Mouse (Mus musculus): ENCODE results near the gene Iqgap2. TPM values are rescaled to one million over a fixed set of nuclear protein-coding genes. Genes with fewer than 3 reads are reported as not detected.

The Iqgap2 gene
- polyA plus RNA-seq, 1 experiment = 7.4 TPM

DNA sequence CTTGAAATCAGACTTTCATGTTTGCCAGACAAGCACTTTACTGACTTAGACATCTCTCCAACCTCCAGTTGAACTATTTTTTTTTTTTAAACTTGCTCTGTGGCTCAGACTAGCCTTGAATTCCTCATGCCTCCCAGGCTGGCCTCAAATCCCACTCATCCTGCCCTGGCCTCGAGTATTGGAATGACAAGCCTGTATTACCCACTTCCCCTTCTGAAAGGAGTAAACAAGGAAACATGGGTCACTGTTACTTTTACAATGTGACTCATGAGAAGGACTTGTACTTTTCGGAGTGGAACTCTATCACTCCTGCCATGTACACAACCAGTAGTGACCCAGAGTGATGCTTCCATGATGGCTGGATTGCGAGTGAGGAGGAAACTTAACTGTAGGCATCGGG lies 3.6 kb downstream of the Iqgap2 start:
- H3K27ac ChIP-seq (ENCODE audit: insufficient read depth, low read length) = no peak overlapping the region

DNA sequence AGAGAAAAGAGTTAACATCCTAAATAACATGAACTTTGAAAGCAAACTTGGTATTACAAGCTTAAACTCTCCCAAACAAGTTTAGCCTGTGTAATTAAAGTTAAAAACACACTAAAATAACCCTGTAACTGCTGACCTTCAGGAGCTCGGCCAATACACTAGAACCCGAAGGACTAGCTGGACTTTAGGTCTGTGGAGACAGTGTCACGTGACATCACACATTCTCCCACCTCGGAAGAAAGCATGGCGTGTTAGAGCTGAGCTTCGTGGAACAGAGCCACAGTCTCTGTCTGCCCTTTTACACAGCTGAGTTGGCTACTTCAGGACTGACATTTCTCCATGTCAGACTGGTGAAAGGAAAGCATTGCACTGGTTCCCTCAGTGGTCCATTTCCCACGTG lies 4.3 kb downstream of the Iqgap2 start:
- Histone ChIP-seq H3K4me3 (ENCODE audit: insufficient read depth, low read length) (no peak overlapping the region), H3K27ac (ENCODE audit: insufficient read depth, low read length) (no peak overlapping the region), H3K4me1 (ENCODE audit: control insufficient read depth, insufficient read depth, low read length) (no peaks in the 10 kb centered on the region)
- TF ChIP-seq CTCF (IDR thresholded peaks at IDR 0.05; ENCODE audit: borderline replicate concordance, insufficient read depth, low read length) (no peak), POLR2A (IDR thresholded peaks at IDR 0.05; ENCODE audit: low read depth, low read length) (no peak)

More for the DNA sequence above, 3.6 kb downstream of the Iqgap2 start:
- Histone ChIP-seq H3K4me1 (ENCODE audit: control insufficient read depth, insufficient read depth, low read length) (no peaks in the 10 kb centered on the region), H3K4me3 (ENCODE audit: insufficient read depth, low read length) (no peak overlapping the region)
- no peak for TF ChIP-seq POLR2A (IDR thresholded peaks at IDR 0.05; ENCODE audit: low read depth, low read length)
- no peak for TF ChIP-seq CTCF (IDR thresholded peaks at IDR 0.05; ENCODE audit: borderline replicate concordance, insufficient read depth, low read length)

DNA sequence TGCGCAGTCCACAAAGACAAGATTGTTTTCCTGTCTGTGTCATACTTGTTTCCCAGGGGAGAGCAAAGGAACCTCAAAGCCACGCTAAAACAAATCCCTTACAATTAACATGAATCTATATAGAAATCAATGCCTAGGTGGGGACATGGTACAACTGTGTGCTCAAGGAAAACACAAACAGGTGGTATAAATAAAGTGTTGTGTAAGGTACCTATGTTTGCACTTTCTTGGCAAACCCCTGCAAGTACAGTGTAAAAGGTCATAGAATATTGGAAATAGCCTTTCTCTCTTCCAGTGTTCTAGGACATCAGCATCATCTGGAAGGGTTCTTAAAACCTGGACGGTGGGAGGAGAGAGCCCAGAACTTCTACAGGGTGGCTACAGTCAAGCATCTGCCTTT lies 7.3 kb downstream of the Iqgap2 start:
- TF ChIP-seq CTCF (IDR thresholded peaks at IDR 0.05; ENCODE audit: borderline replicate concordance, insufficient read depth, low read length) = no peak
- TF ChIP-seq POLR2A (IDR thresholded peaks at IDR 0.05; ENCODE audit: low read depth, low read length) = no peak
- Histone ChIP-seq H3K27ac (ENCODE audit: insufficient read depth, low read length) (no peak overlapping the region), H3K4me1 (ENCODE audit: control insufficient read depth, insufficient read depth, low read length) (no peaks in the 10 kb centered on the region), H3K4me3 (ENCODE audit: insufficient read depth, low read length) (no peak overlapping the region)

DNA sequence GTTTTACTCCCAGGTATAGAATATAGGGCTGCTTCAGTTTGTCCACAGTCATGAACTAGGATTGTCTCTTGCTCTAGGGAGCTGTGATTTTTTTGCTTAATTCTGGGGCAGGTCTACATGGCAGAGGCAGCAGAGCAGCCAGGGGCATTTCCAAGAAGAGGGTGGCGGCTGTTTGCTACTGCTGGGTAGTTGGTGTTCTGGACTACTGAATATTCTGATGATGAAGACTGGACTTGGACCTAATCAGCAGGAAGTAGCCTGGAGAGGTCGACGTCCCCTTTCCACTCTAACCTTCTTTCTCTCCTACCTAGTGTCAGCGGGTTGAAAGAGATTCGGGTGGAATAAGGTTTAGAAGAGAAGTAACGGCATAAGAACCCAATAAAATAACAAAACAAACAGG lies 9.7 kb downstream of the Iqgap2 start:
- no peak for TF ChIP-seq POLR2A (IDR thresholded peaks at IDR 0.05; ENCODE audit: low read depth, low read length)
- no peak for TF ChIP-seq CTCF (IDR thresholded peaks at IDR 0.05; ENCODE audit: borderline replicate concordance, insufficient read depth, low read length)
- H3K27ac ChIP-seq (ENCODE audit: insufficient read depth, low read length) = no peak overlapping the region
- H3K4me1 ChIP-seq (ENCODE audit: control insufficient read depth, insufficient read depth, low read length) = no peaks in the 10 kb centered on the region
- no peak overlapping the region for H3K4me3 ChIP-seq (ENCODE audit: insufficient read depth, low read length)

DNA sequence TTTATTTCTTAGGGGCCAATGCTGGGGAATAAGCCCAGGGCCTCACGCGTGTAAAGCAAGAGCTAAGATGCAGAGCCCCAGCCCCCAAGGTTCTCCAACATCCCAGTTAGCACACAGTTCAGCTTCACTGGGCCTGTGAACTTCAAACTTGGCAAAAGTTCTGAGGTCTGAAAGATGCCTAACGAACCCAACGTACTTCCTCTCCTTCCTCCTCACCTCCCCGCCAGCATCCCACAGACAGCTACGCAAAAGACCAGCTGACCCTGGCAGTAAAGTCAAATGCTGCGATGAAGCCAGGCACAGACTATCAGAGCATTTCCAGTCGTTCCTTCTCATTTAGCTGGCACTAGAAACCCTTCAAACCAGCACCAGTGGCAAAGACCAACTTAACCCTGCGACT lies 10.3 kb downstream of the Iqgap2 start:
- H3K27ac ChIP-seq (ENCODE audit: insufficient read depth, low read length) = no peak overlapping the region
- H3K4me3 ChIP-seq (ENCODE audit: insufficient read depth, low read length) = no peak overlapping the region
- H3K4me1 ChIP-seq (ENCODE audit: control insufficient read depth, insufficient read depth, low read length) = no peaks in the 10 kb centered on the region
- TF ChIP-seq CTCF (IDR thresholded peaks at IDR 0.05; ENCODE audit: borderline replicate concordance, insufficient read depth, low read length) (no peak), POLR2A (IDR thresholded peaks at IDR 0.05; ENCODE audit: low read depth, low read length) (no peak)

DNA sequence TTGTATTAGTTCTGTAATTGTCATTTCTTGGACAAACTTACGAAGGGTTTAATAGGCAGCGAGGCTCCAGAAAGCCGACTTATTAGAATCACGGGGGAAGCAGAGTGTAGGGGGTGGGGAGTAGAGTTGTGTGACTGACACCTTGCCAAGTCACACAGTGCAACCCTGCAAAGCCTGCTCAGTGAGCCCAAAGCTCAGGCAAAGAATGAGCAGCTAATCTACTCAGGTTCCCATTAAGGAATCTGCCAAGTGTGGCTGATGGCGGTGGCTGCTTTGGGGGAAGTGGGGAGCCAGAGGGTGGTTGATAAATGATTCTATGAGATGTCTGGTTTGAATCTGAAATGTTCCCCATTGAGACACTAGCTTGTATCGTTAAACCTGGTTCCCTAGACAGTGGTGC lies 11.1 kb downstream of the Iqgap2 start:
- H3K4me1 ChIP-seq (ENCODE audit: control insufficient read depth, insufficient read depth, low read length) = no peaks in the 10 kb centered on the region
- no peak overlapping the region for H3K27ac ChIP-seq (ENCODE audit: insufficient read depth, low read length)
- H3K4me3 ChIP-seq (ENCODE audit: insufficient read depth, low read length) = no peak overlapping the region
- TF ChIP-seq CTCF (IDR thresholded peaks at IDR 0.05; ENCODE audit: borderline replicate concordance, insufficient read depth, low read length) = no peak

DNA sequence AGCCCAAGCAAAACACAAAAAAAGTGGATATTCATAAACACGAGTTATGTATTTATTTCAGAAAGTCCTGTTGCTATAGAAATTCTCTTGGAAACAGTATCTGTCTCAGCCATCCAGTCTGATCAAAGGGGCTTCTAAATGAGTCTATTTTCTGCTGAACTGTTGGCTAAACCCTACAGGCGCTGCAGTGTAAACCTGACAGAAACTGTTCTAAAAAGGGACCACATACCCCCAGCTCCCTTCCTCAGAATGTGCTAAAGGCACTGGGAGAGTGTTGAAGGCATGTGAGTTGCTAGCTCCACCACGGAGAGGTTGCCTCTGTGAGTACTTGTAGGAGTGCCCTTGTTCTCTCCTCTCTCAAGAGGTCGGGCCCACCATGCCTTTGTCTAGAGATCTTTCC lies 19.7 kb downstream of the Iqgap2 start:
- TF ChIP-seq CTCF (IDR thresholded peaks at IDR 0.05; ENCODE audit: borderline replicate concordance, insufficient read depth, low read length) (no peak), POLR2A (IDR thresholded peaks at IDR 0.05; ENCODE audit: low read depth, low read length) (no peak)
- Histone ChIP-seq H3K27ac (ENCODE audit: insufficient read depth, low read length) (no peak overlapping the region), H3K4me1 (ENCODE audit: control insufficient read depth, insufficient read depth, low read length) (no peaks in the 10 kb centered on the region), H3K4me3 (ENCODE audit: insufficient read depth, low read length) (no peak overlapping the region)

DNA sequence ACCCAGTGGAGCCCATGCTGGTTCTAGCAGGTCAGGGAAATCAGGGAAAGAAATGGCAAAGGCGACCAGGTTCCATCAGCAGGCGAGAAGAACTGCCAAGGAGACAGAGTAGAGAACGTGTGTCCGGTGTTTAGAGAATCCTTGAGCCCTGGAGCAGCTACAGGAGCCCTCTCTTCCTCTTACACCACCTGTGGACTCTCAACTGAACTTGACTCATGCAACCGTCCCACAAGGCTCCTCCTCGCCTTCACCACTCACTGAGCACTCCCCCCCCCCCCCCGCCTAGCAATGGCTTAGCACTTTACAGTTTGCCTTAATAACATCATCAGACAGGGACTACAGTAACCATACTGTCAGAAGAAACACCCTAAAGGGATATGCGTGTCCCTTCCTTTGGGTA lies 21.1 kb downstream of the Iqgap2 start:
- H3K4me3 ChIP-seq (ENCODE audit: insufficient read depth, low read length) = no peak overlapping the region
- TF ChIP-seq CTCF (IDR thresholded peaks at IDR 0.05; ENCODE audit: borderline replicate concordance, insufficient read depth, low read length) (no peak), POLR2A (IDR thresholded peaks at IDR 0.05; ENCODE audit: low read depth, low read length) (no peak)
- no peaks in the 10 kb centered on the region for H3K4me1 ChIP-seq (ENCODE audit: control insufficient read depth, insufficient read depth, low read length)
- no peak overlapping the region for H3K27ac ChIP-seq (ENCODE audit: insufficient read depth, low read length)

DNA sequence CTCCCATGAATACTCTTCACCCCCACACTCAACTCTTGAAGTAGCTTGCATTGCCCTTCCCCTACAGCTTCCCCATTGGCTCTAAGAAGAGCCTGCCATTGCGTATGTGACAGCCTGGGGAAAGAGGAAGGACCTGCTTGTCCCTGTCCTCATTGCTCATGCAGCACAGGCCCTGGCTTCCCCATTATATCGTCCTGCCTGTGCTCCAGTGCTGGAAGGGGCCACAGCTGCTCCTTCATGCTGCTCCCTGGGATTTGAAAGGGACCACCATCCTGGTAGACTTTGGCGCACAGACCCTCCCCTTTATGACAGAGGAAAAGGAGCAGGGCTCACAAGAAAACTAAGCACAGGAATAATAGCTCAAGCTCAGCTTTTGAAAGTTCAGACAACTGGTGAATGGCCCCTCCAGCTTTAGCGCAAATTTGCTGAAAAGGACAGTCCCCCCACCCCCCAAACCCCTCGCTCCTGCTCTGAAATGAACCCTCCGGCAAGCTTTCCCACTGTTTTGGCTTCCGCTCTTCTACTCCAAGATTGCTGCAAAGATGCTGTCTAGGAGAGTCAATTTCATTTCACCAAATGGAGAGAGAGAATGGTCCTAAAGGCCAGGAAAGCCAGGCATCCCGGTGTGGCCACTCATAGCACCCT lies 22.7 kb downstream of the Iqgap2 start:
- TF ChIP-seq POLR2A (IDR thresholded peaks at IDR 0.05; ENCODE audit: low read depth, low read length) (no peak), CTCF (IDR thresholded peaks at IDR 0.05; ENCODE audit: borderline replicate concordance, insufficient read depth, low read length) (no peak)
- Histone ChIP-seq H3K4me1 (ENCODE audit: control insufficient read depth, insufficient read depth, low read length) (no peaks in the 10 kb centered on the region), H3K27ac (ENCODE audit: insufficient read depth, low read length) (no peak overlapping the region), H3K4me3 (ENCODE audit: insufficient read depth, low read length) (no peak overlapping the region)

DNA sequence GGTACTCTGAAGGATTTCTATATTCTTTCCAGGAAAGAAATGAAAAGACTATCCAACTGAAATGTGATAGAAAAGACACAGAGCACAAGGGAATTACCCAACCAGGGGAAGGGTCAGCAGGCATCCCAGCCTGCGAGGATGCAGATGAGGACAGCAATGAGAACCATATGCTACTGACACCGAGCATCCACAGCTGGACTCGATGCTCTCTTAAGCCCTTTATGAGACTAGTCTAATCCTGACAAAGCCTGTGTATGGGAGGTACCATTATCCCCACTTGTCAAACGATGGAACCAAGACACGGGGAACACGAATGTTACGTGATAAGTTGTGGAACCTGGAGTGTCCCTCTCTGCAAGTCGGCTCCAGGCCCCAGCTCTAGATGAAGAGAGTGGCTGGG lies 29.5 kb downstream of the Iqgap2 start:
- TF ChIP-seq CTCF (IDR thresholded peaks at IDR 0.05; ENCODE audit: borderline replicate concordance, insufficient read depth, low read length) = no peak
- TF ChIP-seq POLR2A (IDR thresholded peaks at IDR 0.05; ENCODE audit: low read depth, low read length) = no peak
- H3K4me1 ChIP-seq (ENCODE audit: control insufficient read depth, insufficient read depth, low read length) = no peaks in the 10 kb centered on the region
- H3K27ac ChIP-seq (ENCODE audit: insufficient read depth, low read length) = no peak overlapping the region
- no peak overlapping the region for H3K4me3 ChIP-seq (ENCODE audit: insufficient read depth, low read length)

DNA sequence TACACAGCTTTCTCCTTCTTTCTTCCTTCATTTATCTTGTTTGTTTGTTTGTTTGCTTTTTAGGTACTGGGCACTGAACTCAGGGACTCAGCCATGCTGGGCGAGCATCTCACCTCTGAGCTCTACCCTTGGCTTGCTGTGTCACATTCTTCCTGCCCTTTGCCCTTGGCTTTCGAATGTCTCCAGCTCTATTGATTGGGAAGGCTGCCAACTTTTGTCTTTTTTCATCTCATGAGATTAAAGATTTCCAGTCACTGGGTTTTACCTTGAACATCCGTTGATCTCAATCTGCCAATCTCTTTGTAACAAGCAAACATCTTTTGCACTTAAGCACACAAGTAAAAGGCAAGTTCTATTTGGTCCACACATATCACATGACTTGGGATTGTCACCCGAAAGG lies 32.5 kb downstream of the Iqgap2 start:
- no peak overlapping the region for H3K4me3 ChIP-seq (ENCODE audit: insufficient read depth, low read length)
- H3K4me1 ChIP-seq (ENCODE audit: control insufficient read depth, insufficient read depth, low read length) = no peaks in the 10 kb centered on the region
- H3K27ac ChIP-seq (ENCODE audit: insufficient read depth, low read length) = no peak overlapping the region
- TF ChIP-seq POLR2A (IDR thresholded peaks at IDR 0.05; ENCODE audit: low read depth, low read length) (no peak), CTCF (IDR thresholded peaks at IDR 0.05; ENCODE audit: borderline replicate concordance, insufficient read depth, low read length) (no peak)

All from embryonic fibroblast, embryonic 13.5 days (primary cell).